Mouse (Mus musculus): ENCODE data around the gene Gm20388. TPM values are rescaled to one million over a fixed set of nuclear protein-coding genes. Genes with fewer than 3 reads are reported as not detected.

Gene Gm20388
- polyA plus RNA-seq, 1 experiment from 2014 or later, result not detected

DNA sequence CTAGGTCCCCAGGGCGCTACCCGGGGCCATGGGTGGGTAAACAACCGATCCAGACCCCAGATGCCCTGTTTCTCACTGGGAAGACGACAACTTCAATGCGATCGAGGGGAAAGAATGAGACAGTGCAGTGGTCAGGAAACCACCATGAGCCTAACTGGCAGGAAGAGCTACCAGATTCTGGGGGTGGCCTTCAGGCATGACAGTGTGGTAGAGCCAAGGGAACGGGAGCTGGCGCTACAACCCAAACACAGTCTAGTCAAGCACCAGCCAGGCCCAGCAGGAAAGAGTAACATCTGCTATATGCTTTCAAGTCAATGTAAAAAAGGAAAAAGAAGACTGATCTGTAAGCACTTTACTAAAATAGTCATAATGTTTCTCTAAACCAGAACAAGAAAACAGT, 1725.5 kb downstream of the Gm20388 start:
- H3K9me3 ChIP-seq (ENCODE audit: control insufficient read depth, low read length), result no peaks in the 10 kb centered on the region
- no peak overlapping the region for H3K4me3 ChIP-seq (ENCODE audit: low read length)
- peaks cover 29% of the 10 kb centered on the region for H3K4me1 ChIP-seq (ENCODE audit: control insufficient read depth, insufficient read depth, low read length)
- H3K27me3 ChIP-seq (ENCODE audit: control insufficient read depth, insufficient read depth, low read length), result no peaks in the 10 kb centered on the region
- ATAC-seq (ENCODE audit: low FRiP score, low TSS enrichment), result no peak
- no peaks in the 10 kb centered on the region for H3K36me3 ChIP-seq (ENCODE audit: control insufficient read depth, insufficient read depth, low read length)
- no peak overlapping the region for H3K4me2 ChIP-seq (replicated peaks; ENCODE audit: low read depth, low read length)
- H3K9ac ChIP-seq (ENCODE audit: low read depth, low read length), result no peak overlapping the region
- peak overlapping the region; percentile 59; the same call in 1 of the 2 replicates for H3K27ac ChIP-seq (ENCODE audit: low read depth, low read length)
- WGBS, result 81% methylated on average over 8 of the region's 8 CpGs

DNA sequence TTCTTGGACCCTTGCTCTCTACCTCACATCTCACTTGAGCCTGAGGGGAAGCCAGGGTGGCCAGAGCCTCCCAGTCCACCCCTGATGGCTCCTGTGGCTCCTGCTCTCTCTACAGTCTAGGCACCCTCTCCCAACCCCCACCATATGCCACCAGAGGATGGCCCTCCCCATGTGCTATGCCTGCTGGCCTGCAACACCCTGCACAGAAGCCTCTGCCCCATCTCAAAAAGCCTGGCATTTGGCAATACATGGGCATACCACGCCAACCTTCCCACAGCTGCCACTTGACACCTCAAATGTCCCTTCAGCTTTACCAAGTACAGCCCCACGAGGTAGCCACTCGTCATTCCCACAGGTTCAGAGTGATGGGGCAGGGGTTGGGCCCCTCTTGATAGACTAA, 1732.2 kb downstream of the Gm20388 start:
- no peak overlapping the region for H3K27ac ChIP-seq (ENCODE audit: low read depth, low read length)
- ATAC-seq (ENCODE audit: low FRiP score, low TSS enrichment), result no peak
- H3K9me3 ChIP-seq (ENCODE audit: control insufficient read depth, low read length), result no peaks in the 10 kb centered on the region
- H3K4me1 ChIP-seq (ENCODE audit: control insufficient read depth, insufficient read depth, low read length), result peaks cover 15% of the 10 kb centered on the region; the same call in 1 of the 2 replicates
- 61% methylated on average over 3 of the region's 3 CpGs for WGBS
- no peak overlapping the region for H3K4me2 ChIP-seq (replicated peaks; ENCODE audit: low read depth, low read length)
- no peaks in the 10 kb centered on the region for H3K27me3 ChIP-seq (ENCODE audit: control insufficient read depth, insufficient read depth, low read length)
- no peak overlapping the region for H3K9ac ChIP-seq (ENCODE audit: low read depth, low read length)
- no peak overlapping the region for H3K4me3 ChIP-seq (ENCODE audit: low read length)
- H3K36me3 ChIP-seq (ENCODE audit: control insufficient read depth, insufficient read depth, low read length), result no peaks in the 10 kb centered on the region

DNA sequence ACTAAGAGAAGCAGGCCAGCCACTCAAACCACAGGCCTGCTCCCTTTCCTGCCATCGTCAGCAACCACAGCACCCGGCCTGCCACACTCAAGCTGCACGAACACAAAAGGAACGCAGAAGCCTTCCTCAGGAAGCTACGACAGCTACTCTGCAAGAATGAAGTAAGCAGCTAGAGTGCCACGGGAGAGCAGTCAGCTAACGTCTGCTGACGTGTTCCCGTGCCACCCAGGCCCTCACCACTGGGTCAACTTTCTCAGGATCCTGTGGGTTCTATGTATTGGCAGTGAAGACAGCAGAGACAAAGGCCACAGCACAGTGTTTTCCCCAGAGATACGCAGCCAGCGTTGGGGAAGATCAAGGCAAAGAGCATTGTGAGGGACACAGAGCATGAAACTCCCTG, 1732.7 kb downstream of the Gm20388 start:
- WGBS, result 74% methylated on average over 11 of the region's 11 CpGs
- Histone ChIP-seq H3K4me2 (replicated peaks; ENCODE audit: low read depth, low read length) (no peak overlapping the region), H3K4me3 (ENCODE audit: low read length) (no peak overlapping the region), H3K27me3 (ENCODE audit: control insufficient read depth, insufficient read depth, low read length) (no peaks in the 10 kb centered on the region), H3K36me3 (ENCODE audit: control insufficient read depth, insufficient read depth, low read length) (peaks cover 2% of the 10 kb centered on the region; the same call in 1 of the 2 replicates), H3K4me1 (ENCODE audit: control insufficient read depth, insufficient read depth, low read length) (peaks cover 18% of the 10 kb centered on the region), H3K9me3 (ENCODE audit: control insufficient read depth, low read length) (no peaks in the 10 kb centered on the region), H3K27ac (ENCODE audit: low read depth, low read length) (no peak overlapping the region), H3K9ac (ENCODE audit: low read depth, low read length) (peak overlapping the region; percentile 28; the same call in 1 of the 2 replicates)
- no peak for ATAC-seq (ENCODE audit: low FRiP score, low TSS enrichment)

DNA sequence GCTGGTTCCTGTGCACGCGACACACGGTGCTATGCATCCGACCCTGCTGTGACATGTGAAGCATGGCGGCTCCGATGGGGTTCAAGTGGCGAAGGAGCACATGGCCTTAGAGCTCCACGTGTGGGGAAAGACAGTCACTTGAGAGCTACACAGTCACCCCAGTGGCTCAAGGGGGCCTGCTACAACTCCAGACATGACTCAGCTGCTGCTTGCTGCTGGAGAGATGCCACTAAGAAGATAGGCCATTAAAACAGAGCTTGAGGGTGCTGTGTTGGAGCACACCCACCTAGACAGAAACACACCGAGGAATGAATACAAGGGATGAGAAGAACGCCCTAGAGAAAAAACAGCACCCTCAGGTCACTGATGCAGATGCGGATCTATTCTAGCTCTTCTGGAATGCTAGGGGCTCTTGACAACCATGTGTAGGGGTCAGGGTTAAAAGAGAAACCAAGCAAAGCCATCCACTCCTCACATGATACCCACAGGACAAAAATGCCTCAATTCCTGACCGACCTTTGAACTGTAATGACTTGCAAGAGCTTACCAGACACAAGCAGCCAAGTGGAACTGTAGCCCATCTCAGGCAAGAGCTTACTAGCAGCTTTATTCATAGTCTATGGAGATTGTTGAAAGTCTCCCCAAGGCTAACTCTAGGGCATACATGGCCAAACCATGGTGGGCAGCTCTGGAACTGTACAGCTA, 1737.0 kb downstream of the Gm20388 start:
- H3K4me1 ChIP-seq (ENCODE audit: control insufficient read depth, insufficient read depth, low read length), result peaks cover 50% of the 10 kb centered on the region

DNA sequence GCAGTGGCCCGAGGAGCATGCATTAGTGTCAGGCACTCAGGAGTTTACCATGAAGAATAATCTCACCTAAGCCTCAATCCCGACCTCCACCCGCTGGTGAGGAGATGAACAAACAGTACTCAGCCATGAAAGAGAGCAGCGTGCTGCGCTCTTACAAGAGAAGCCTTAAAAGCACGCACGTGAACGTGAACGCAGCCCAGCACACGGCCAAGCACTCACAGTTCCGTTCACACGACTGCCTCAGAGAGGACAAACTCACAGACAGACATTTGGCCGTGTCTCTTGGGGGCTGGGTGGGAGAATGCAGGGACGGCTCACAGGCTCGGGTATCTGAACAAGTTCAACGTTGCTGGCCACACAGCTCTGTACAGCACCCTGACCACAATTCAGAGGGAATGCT, 1737.8 kb downstream of the Gm20388 start:
- no peak overlapping the region for H3K27ac ChIP-seq (ENCODE audit: low read depth, low read length)

More for the DNA sequence above, 1737.0 kb downstream of the Gm20388 start:
- Histone ChIP-seq H3K4me3 (ENCODE audit: low read length) (no peak overlapping the region), H3K9me3 (ENCODE audit: control insufficient read depth, low read length) (no peaks in the 10 kb centered on the region), H3K9ac (ENCODE audit: low read depth, low read length) (no peak overlapping the region), H3K4me2 (replicated peaks; ENCODE audit: low read depth, low read length) (no peak overlapping the region), H3K36me3 (ENCODE audit: control insufficient read depth, insufficient read depth, low read length) (peaks cover 5% of the 10 kb centered on the region; the same call in 1 of the 2 replicates), H3K27ac (ENCODE audit: low read depth, low read length) (no peak overlapping the region), H3K27me3 (ENCODE audit: control insufficient read depth, insufficient read depth, low read length) (no peaks in the 10 kb centered on the region)
- ATAC-seq (ENCODE audit: low FRiP score, low TSS enrichment), result no peak
- 66% methylated on average over 12 of the region's 12 CpGs for WGBS

DNA sequence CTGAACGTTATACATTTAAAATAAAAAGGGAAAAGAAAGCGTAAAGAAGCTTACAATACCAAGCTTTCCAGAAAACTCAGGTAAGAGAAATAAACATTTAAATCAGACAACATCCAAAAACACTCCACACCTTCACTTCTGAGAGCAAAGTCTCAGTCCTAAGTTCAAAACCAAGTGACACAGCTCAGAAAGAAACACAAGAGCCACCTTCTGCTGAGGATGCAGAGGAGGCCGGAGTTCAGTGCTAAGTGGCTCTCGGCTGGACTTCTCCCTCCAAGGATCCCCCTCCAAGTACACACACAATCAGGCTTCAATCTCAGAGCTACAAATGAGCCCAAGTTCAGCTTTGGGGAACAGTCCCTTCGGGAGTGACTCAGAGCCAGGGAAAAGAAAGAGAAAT, 1738.8 kb downstream of the Gm20388 start:
- H3K27ac ChIP-seq (ENCODE audit: low read depth, low read length), result no peak overlapping the region
- H3K4me2 ChIP-seq (replicated peaks; ENCODE audit: low read depth, low read length), result peak overlapping the region; percentile 98; the same call in 1 of the 2 replicates
- peaks cover 43% of the 10 kb centered on the region for H3K4me1 ChIP-seq (ENCODE audit: control insufficient read depth, insufficient read depth, low read length)
- H3K27me3 ChIP-seq (ENCODE audit: control insufficient read depth, insufficient read depth, low read length), result no peaks in the 10 kb centered on the region
- no peaks in the 10 kb centered on the region for H3K9me3 ChIP-seq (ENCODE audit: control insufficient read depth, low read length)
- H3K4me3 ChIP-seq (ENCODE audit: low read length), result no peak overlapping the region
- H3K9ac ChIP-seq (ENCODE audit: low read depth, low read length), result peak overlapping the region; percentile 79; the same call in 1 of the 2 replicates
- WGBS, result 80% methylated on average over 5 of the region's 5 CpGs
- H3K36me3 ChIP-seq (ENCODE audit: control insufficient read depth, insufficient read depth, low read length), result peaks cover 5% of the 10 kb centered on the region; the same call in 1 of the 2 replicates
- ATAC-seq (ENCODE audit: low FRiP score, low TSS enrichment), result no peak

More for the DNA sequence above, 1737.8 kb downstream of the Gm20388 start:
- H3K9ac ChIP-seq (ENCODE audit: low read depth, low read length), result peak overlapping the region; percentile 18; the same call in 1 of the 2 replicates
- peaks cover 46% of the 10 kb centered on the region for H3K4me1 ChIP-seq (ENCODE audit: control insufficient read depth, insufficient read depth, low read length)
- H3K4me3 ChIP-seq (ENCODE audit: low read length), result no peak overlapping the region
- H3K9me3 ChIP-seq (ENCODE audit: control insufficient read depth, low read length), result no peaks in the 10 kb centered on the region
- no peak for ATAC-seq (ENCODE audit: low FRiP score, low TSS enrichment)
- H3K4me2 ChIP-seq (replicated peaks; ENCODE audit: low read depth, low read length), result no peak overlapping the region; the same call in 1 of the 2 replicates
- H3K36me3 ChIP-seq (ENCODE audit: control insufficient read depth, insufficient read depth, low read length), result peaks cover 5% of the 10 kb centered on the region; the same call in 1 of the 2 replicates
- no peaks in the 10 kb centered on the region for H3K27me3 ChIP-seq (ENCODE audit: control insufficient read depth, insufficient read depth, low read length)
- 57% methylated on average over 16 of the region's 16 CpGs for WGBS

DNA sequence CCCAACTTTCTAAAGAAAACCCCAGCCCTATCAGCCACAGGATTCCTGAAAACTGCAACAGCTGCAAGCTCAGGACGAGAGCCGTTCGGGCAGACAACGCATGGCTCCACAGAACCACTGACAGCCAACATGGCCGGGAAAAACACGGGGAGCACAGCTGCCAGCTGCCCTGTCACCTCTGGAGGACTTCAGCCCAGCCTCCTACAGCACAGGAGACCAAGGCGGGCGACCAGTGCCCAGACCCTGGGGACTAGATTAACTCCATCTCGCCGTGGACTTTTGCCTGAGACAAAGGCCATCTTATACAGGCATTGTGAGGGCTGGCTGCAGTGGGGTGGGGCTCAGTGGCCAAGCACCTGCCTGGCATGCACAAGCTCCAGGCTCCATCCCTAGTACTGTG, 1739.3 kb downstream of the Gm20388 start:
- WGBS, result 68% methylated on average over 10 of the region's 10 CpGs
- Histone ChIP-seq H3K27ac (ENCODE audit: low read depth, low read length) (no peak overlapping the region), H3K4me3 (ENCODE audit: low read length) (peak overlapping the region; percentile 61), H3K9me3 (ENCODE audit: control insufficient read depth, low read length) (no peaks in the 10 kb centered on the region), H3K27me3 (ENCODE audit: control insufficient read depth, insufficient read depth, low read length) (no peaks in the 10 kb centered on the region), H3K4me2 (replicated peaks; ENCODE audit: low read depth, low read length) (peak overlapping the region; percentile 98), H3K9ac (ENCODE audit: low read depth, low read length) (peak overlapping the region; percentile 79), H3K4me1 (ENCODE audit: control insufficient read depth, insufficient read depth, low read length) (peaks cover 40% of the 10 kb centered on the region), H3K36me3 (ENCODE audit: control insufficient read depth, insufficient read depth, low read length) (peaks cover 5% of the 10 kb centered on the region; the same call in 1 of the 2 replicates)
- ATAC-seq (ENCODE audit: low FRiP score, low TSS enrichment), result no peak

DNA sequence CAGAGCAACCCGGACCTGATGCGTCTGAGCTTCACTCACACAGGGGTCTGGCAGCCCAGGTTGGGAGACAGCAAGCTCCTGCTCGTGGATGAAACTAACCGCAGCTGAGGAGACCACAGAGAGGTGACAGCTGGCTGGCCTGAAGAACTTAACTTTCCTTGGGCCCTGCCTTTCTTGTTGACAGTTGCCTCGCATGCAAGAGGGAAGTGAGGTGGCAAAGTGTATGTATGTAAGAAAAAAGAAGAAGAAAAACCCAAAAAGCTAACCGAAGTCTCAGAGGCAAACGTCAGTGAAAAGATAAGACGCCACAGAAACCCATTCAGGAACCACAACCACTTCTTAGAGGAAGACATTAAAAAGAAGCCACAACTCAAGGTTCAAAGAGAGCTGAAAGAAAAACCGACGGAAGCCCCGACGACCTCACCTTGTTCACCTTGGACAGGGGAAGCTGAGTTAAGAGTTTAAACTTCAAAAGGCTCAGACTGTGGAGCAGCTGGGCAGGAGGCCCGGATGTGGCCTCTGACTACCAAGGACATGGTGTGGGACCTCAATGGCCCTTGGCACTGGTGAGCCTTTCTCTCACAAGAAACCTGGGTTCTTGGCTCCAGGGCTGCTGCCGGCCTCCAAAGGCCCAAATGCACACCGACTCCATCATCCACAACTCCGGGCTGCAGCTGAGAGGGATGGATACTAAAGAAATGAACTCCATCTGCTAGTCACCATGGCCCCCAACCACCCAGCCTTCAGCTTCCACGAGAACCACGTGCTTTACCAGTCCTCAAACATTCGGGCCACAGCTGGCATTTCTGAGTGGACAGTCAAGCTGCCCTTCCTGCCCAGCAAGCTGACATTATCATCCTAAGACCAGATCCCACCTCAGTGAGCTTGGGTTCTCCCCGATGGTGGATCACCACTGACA, 1740.0 kb downstream of the Gm20388 start:
- peaks cover 39% of the 10 kb centered on the region for H3K4me1 ChIP-seq (ENCODE audit: control insufficient read depth, insufficient read depth, low read length)
- no peaks in the 10 kb centered on the region for H3K9me3 ChIP-seq (ENCODE audit: control insufficient read depth, low read length)
- ATAC-seq (ENCODE audit: low FRiP score, low TSS enrichment), result no peak
- 63% methylated on average over 20 of the region's 20 CpGs for WGBS
- H3K36me3 ChIP-seq (ENCODE audit: control insufficient read depth, insufficient read depth, low read length), result peaks cover 5% of the 10 kb centered on the region; the same call in 1 of the 2 replicates
- H3K4me3 ChIP-seq (ENCODE audit: low read length), result peak overlapping the region; percentile 61
- H3K27ac ChIP-seq (ENCODE audit: low read depth, low read length), result no peak overlapping the region
- H3K27me3 ChIP-seq (ENCODE audit: control insufficient read depth, insufficient read depth, low read length), result no peaks in the 10 kb centered on the region
- peak overlapping the region; percentile 98 for H3K4me2 ChIP-seq (replicated peaks; ENCODE audit: low read depth, low read length)
- H3K9ac ChIP-seq (ENCODE audit: low read depth, low read length), result peak overlapping the region; percentile 79; the same call in 1 of the 2 replicates
